Mouse (Mus musculus): ENCODE results near the gene Samd5.

DNA sequence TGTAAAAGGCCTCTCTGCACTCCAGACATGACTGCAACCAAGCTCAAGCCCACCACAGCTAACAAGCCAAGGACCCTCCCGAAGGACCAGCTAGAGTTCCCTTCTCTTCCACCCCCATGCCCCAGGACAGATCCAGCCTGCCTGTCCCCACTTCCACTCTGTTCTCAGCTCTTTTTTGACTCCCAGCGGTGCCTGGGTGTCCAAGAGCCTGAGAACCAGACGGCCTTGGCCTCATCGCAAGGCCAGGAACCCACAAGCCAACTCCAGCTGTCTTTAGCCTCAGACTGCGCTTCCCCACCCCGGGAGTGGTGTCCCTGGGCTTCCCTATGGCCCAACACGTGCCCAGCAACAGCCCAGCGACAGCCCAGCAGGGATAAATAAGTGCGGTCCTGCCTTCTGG, 23.1 kb upstream of the Samd5 start:
- TF ChIP-seq POLR2A (IDR thresholded peaks at IDR 0.05; ENCODE audit: low read depth, low read length) (no peak), CTCF (conservative IDR thresholded peaks at IDR 0.05; ENCODE audit: insufficient read depth, insufficient read length, low read depth, low read length) (no peak)

All from kidney, adult 2 months (tissue).